Mouse (Mus musculus): ENCODE measurements at regions not wholly inside any gene's neighbourhood (a gene's known extent, or its start where the extent isn't known, plus 50 kb on each side); places are given as distances from the start of the nearest gene placed in this dataset.

DNA sequence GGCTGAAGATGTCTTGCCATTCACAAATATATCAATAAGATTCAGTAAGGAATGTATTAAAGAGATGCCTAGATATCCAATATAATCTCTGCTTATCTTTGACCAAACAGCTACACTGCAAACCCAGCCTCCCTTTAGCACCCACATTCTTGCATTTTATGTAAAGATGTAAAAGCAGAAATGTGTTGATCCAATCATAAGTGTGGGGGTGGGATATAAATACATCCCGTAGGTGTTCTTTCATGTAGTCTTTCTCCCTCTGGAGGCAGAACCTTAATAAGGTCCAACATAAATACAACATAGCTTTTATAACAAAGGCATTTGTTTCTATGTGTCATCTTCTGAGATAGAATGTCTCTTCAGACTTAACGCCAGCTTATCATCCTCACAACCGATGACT is 637.1 kb upstream of the Flrt2 start:
- WGBS: 91% methylated on average over 3 of the region's 3 CpGs
- no peak overlapping the region for H3K4me3 ChIP-seq (replicated peaks)
- ATAC-seq (ENCODE audit: low FRiP score): no peak
- H3K27me3 ChIP-seq: no peaks in the 10 kb centered on the region
- H3K36me3 ChIP-seq (replicated peaks): no peaks in the 10 kb centered on the region
- no peaks in the 10 kb centered on the region for H3K9me3 ChIP-seq
- H3K4me2 ChIP-seq: no peak overlapping the region
- no peak overlapping the region for H3K27ac ChIP-seq
- no peaks in the 10 kb centered on the region for H3K4me1 ChIP-seq
- no peak overlapping the region for H3K9ac ChIP-seq

GRCm38 (mm10) chr12:95056926-95057325 is 635.1 kb upstream of the Flrt2 start:
- 56% methylated on average over 7 of the region's 7 CpGs for WGBS

GRCm38 (mm10) chr12:95059396-95059795 is 632.6 kb upstream of the Flrt2 start:
- H3K36me3 ChIP-seq (replicated peaks): no peaks in the 10 kb centered on the region
- no peak overlapping the region for H3K27ac ChIP-seq
- no peaks in the 10 kb centered on the region for H3K4me1 ChIP-seq
- no peaks in the 10 kb centered on the region for H3K27me3 ChIP-seq
- no peak overlapping the region for H3K9ac ChIP-seq
- no peak overlapping the region for H3K4me3 ChIP-seq (replicated peaks)
- no peak overlapping the region for H3K4me2 ChIP-seq
- no peaks in the 10 kb centered on the region for H3K9me3 ChIP-seq
- WGBS: 85% methylated on average over 2 of the region's 2 CpGs
- no peak for ATAC-seq (ENCODE audit: low FRiP score)

More at GRCm38 (mm10) chr12:95056926-95057325, 635.1 kb upstream of the Flrt2 start:
- Histone ChIP-seq H3K9me3 (no peaks in the 10 kb centered on the region), H3K9ac (no peak overlapping the region), H3K4me1 (no peaks in the 10 kb centered on the region), H3K36me3 (replicated peaks) (no peaks in the 10 kb centered on the region), H3K4me3 (replicated peaks) (no peak overlapping the region), H3K27me3 (no peaks in the 10 kb centered on the region), H3K4me2 (no peak overlapping the region), H3K27ac (no peak overlapping the region)
- ATAC-seq (ENCODE audit: low FRiP score): peak; percentile 73

DNA sequence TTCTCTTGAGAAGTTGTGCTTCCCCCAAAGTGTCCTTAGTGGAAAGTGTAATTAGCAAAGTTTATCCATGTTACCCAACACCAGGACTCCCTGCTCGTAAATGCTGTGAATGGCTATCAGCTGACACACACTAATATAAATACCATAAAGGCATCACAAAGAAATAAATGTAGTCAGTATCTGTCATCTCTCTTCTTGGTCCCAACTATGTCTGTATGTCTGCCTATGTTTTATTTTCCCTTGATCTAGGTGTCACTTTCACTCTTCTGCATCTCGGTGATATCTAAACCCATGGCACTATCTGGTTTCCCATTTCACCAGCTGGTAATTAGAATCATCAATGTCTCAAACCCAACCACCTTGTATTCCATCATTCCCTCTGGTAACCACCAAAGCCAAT is 619.7 kb upstream of the Flrt2 start:
- WGBS: 86% methylated on average over 2 of the region's 2 CpGs

GRCm38 (mm10) chr12:95119223-95119952 is 572.6 kb upstream of the Flrt2 start:
- Histone ChIP-seq H3K4me2 (no peak overlapping the region), H3K4me1 (no peaks in the 10 kb centered on the region), H3K9me3 (no peaks in the 10 kb centered on the region), H3K36me3 (replicated peaks) (no peaks in the 10 kb centered on the region), H3K27ac (no peak overlapping the region), H3K4me3 (replicated peaks) (no peak overlapping the region), H3K27me3 (no peaks in the 10 kb centered on the region), H3K9ac (no peak overlapping the region)
- WGBS: 25% methylated on average over 3 of the region's 3 CpGs
- peak; percentile 95 for ATAC-seq (ENCODE audit: low FRiP score)

More for the DNA sequence above, 619.7 kb upstream of the Flrt2 start:
- ATAC-seq (ENCODE audit: low FRiP score): no peak
- H3K4me3 ChIP-seq (replicated peaks): no peak overlapping the region
- no peak overlapping the region for H3K9ac ChIP-seq
- H3K4me1 ChIP-seq: no peaks in the 10 kb centered on the region
- no peak overlapping the region for H3K27ac ChIP-seq
- no peak overlapping the region for H3K4me2 ChIP-seq
- no peaks in the 10 kb centered on the region for H3K27me3 ChIP-seq
- H3K36me3 ChIP-seq (replicated peaks): no peaks in the 10 kb centered on the region
- no peaks in the 10 kb centered on the region for H3K9me3 ChIP-seq

DNA sequence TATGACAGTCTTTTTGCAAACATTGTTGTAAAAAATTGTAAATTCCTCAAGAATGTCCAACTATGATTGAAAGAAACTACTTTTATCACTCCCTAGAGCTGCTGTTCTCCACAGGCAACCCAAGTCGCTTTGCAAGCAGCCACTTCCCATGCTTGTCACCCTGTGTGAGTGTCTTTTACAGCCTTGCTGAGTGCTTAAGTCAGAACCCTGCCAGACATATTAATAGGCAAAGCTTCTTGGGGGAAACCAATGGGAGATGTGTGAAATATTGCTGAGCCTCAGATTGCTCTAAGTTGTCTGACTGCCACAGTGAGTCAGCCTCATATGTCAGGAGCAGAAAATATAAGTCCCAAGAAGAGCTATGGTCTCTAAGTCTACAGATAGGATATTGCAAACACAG is 559.2 kb upstream of the Flrt2 start:
- no peak for ATAC-seq (ENCODE audit: low FRiP score)
- 69% methylated on average over 1 of the region's 1 CpGs for WGBS

GRCm38 (mm10) chr12:95133482-95133881 is 558.5 kb upstream of the Flrt2 start:
- no peak for ATAC-seq (ENCODE audit: low FRiP score)
- no peak overlapping the region for H3K27ac ChIP-seq
- 87% methylated on average over 4 of the region's 4 CpGs for WGBS

More for the DNA sequence above, 559.2 kb upstream of the Flrt2 start:
- no peak overlapping the region for H3K9ac ChIP-seq
- H3K36me3 ChIP-seq (replicated peaks): no peaks in the 10 kb centered on the region
- H3K9me3 ChIP-seq: no peaks in the 10 kb centered on the region
- H3K4me2 ChIP-seq: no peak overlapping the region
- no peaks in the 10 kb centered on the region for H3K4me1 ChIP-seq
- H3K4me3 ChIP-seq (replicated peaks): no peak overlapping the region
- no peak overlapping the region for H3K27ac ChIP-seq
- H3K27me3 ChIP-seq: no peaks in the 10 kb centered on the region

DNA sequence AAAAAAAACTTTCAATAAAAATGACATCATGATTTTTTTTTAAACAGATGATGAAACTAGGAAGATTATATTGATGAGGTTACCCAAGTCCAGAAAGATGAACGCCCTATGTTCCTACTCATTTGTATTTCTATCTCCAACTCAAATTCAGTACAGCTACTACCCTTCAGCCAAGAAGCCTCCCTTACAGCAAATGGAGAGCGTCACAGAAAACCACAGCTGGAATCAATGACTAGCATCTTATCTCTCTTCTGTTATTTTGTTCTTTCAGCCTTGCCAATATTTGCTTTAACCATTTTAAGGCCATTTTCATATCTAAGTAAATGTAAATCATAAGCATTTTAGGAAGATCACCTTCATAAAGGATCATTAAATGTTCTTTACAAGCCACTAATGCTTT is 553.9 kb upstream of the Flrt2 start:
- Histone ChIP-seq H3K4me1 (no peaks in the 10 kb centered on the region), H3K4me2 (no peak overlapping the region), H3K27me3 (no peaks in the 10 kb centered on the region), H3K36me3 (replicated peaks) (no peaks in the 10 kb centered on the region), H3K4me3 (replicated peaks) (no peak overlapping the region), H3K27ac (no peak overlapping the region), H3K9ac (no peak overlapping the region), H3K9me3 (no peaks in the 10 kb centered on the region)
- 100% methylated on average over 2 of the region's 2 CpGs for WGBS
- ATAC-seq (ENCODE audit: low FRiP score): no peak

More at GRCm38 (mm10) chr12:95133482-95133881, 558.5 kb upstream of the Flrt2 start:
- H3K4me2 ChIP-seq: no peak overlapping the region
- no peak overlapping the region for H3K4me3 ChIP-seq (replicated peaks)
- no peaks in the 10 kb centered on the region for H3K9me3 ChIP-seq
- no peaks in the 10 kb centered on the region for H3K4me1 ChIP-seq
- no peaks in the 10 kb centered on the region for H3K27me3 ChIP-seq
- H3K36me3 ChIP-seq (replicated peaks): no peaks in the 10 kb centered on the region
- H3K9ac ChIP-seq: no peak overlapping the region

- H3K4me3 ChIP-seq (replicated peaks): no peak overlapping the region
- ATAC-seq (ENCODE audit: low FRiP score): no peak
- H3K27me3 ChIP-seq: no peaks in the 10 kb centered on the region
- no peaks in the 10 kb centered on the region for H3K9me3 ChIP-seq
- no peaks in the 10 kb centered on the region for H3K36me3 ChIP-seq (replicated peaks)
- H3K4me1 ChIP-seq: peaks cover 3% of the 10 kb centered on the region; the same call in 1 of the 2 replicates
- WGBS: 71% methylated on average over 2 of the region's 2 CpGs
- H3K9ac ChIP-seq: no peak overlapping the region
- H3K4me2 ChIP-seq: no peak overlapping the region
- H3K27ac ChIP-seq: no peak overlapping the region
Measured at GRCm38 (mm10) chr12:95171051-95171450, 521.0 kb upstream of the Flrt2 start.

DNA sequence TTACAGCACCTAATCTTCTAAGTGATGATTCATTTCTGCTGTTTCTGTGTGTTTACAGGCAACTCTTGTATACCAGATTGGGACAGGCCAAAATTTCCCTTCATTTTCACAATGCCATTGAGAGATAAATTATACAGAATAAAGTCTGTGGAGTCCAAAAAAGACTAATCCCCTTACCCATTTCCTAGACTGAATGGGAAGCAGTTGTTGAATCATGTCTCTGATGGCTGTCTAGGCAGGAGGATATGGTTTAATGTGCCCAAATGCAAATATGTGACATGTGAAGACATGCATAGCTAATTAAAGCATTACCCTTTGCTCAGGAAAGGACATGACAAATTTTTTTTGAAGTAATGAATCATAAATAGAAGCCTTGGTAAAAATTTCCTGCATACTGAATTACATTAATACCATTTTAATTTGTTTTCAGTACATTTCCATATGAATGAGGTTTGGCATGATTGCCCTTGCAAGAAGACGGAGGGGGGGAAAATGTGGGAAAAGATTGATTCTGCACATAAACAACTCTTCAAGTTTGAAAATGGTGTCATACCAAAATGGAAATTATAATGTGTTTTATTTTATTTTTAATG is 518.1 kb upstream of the Flrt2 start:
- Histone ChIP-seq H3K4me2 (no peak overlapping the region), H3K9me3 (no peaks in the 10 kb centered on the region), H3K27me3 (no peaks in the 10 kb centered on the region), H3K4me1 (peaks cover 3% of the 10 kb centered on the region; the same call in 1 of the 2 replicates), H3K4me3 (replicated peaks) (no peak overlapping the region), H3K27ac (no peak overlapping the region), H3K9ac (no peak overlapping the region), H3K36me3 (replicated peaks) (no peaks in the 10 kb centered on the region)
- 38% methylated on average over 1 of the region's 1 CpGs for WGBS
- ATAC-seq (ENCODE audit: low FRiP score): no peak

DNA sequence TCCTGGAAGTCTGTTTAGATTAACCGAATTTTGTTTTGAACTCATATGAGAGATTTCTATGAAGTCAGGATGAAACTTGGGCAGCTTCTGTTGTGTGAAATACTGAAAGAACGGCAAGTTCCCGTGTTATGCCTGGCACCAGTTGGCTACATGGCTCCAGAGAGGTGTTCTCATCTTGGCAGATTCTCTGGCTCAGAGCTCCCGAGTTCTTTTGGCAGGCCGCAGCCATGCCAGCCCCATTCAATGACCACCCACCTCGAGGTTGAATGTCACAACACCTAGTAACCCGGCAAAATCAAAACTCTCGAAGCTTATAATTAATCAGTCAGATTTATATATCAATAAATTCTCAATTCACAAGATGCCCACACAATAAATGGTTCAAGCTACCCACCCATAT is 489.5 kb upstream of the Flrt2 start:
- Histone ChIP-seq H3K9me3 (no peaks in the 10 kb centered on the region), H3K4me1 (no peaks in the 10 kb centered on the region), H3K27ac (no peak overlapping the region), H3K27me3 (no peaks in the 10 kb centered on the region), H3K36me3 (replicated peaks) (no peaks in the 10 kb centered on the region), H3K4me3 (replicated peaks) (no peak overlapping the region), H3K4me2 (no peak overlapping the region), H3K9ac (no peak overlapping the region)
- no peak for ATAC-seq (ENCODE audit: low FRiP score)
- WGBS: 87% methylated on average over 8 of the region's 8 CpGs

- ATAC-seq (ENCODE audit: low FRiP score): no peak
- Histone ChIP-seq H3K4me1 (no peaks in the 10 kb centered on the region), H3K9ac (no peak overlapping the region), H3K27ac (no peak overlapping the region), H3K36me3 (replicated peaks) (no peaks in the 10 kb centered on the region), H3K9me3 (no peaks in the 10 kb centered on the region), H3K4me3 (replicated peaks) (no peak overlapping the region), H3K27me3 (no peaks in the 10 kb centered on the region), H3K4me2 (no peak overlapping the region)
- WGBS: 75% methylated on average over 3 of the region's 3 CpGs
Measured at GRCm38 (mm10) chr12:95205081-95205480, 486.9 kb upstream of the Flrt2 start.

Measured in forebrain, embryonic 12.5 days (tissue).